Mouse (Mus musculus): ENCODE measurements at regions not wholly inside any gene's neighbourhood (a gene's known extent, or its start where the extent isn't known, plus 50 kb on each side); places are given as distances from the start of the nearest gene placed in this dataset.

DNA sequence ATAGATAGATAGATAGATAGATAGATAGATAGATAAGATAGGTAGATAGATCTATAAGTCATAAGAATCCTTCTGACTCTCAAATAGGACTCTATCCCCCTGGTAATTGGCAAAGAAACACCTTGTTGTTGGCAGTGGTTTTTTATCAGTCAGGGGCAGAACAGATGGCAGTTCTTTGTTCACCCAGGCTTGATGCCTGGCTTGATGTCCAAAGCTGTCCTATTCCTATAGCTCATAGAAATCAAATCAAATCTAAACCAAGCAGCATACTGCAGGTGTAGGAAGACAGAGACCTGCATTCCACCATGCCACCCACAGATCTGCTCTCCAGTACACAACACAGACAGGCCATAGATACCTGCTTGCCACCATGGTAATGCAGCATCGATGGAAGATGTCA lies 180.3 kb upstream of the Dusp21 start:
- no peak for DNase-seq (ENCODE audit: low read depth, low spot score)
- 80% methylated on average over 1 of the region's 1 CpGs for WGBS

- no peak for DNase-seq (ENCODE audit: low read depth, low spot score)
Measured at GRCm38 (mm10) chrX:18014361-18014760, 131.3 kb upstream of the Dusp21 start.

DNA sequence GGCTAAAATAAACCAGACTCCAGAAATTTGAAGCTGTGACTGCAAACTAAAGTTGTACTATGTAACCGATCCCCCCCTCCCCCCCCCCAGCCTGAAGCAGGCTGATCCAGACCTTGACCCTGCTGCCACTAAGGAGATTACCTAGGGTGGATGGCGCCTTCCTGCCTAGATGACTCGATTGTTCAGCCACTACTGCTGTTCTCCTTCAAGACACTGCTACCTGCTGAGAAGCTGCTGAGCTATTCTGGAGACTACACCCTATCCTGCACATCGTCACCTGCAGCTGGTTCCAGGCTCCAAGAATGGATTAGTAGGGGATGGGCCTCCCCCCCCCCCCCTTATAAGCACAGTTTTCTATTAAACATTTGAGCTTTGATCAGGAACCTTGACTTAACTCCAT lies 97.0 kb upstream of the Dusp21 start:
- no peak for DNase-seq (ENCODE audit: low read depth, low spot score)
- 42% methylated on average over 4 of the region's 4 CpGs for WGBS

- 51% methylated on average over 8 of the region's 8 CpGs for WGBS
- DNase-seq (ENCODE audit: low read depth, low spot score): peak; percentile 8
Measured at GRCm38 (mm10) chrX:18081449-18081848, 64.2 kb upstream of the Dusp21 start.

- no peak for DNase-seq (ENCODE audit: low read depth, low spot score)
Measured at GRCm38 (mm10) chrX:18093274-18093673, 52.4 kb upstream of the Dusp21 start.

All from large intestine, adult 2 months (tissue).